Mouse (Mus musculus): ENCODE results near the gene Ms4a10. TPM values are rescaled to one million over a fixed set of nuclear protein-coding genes. Genes with fewer than 3 reads are reported as not detected.

Ms4a10 gene
- total and polyA plus RNA-seq, 3 experiments: not detected

- H3K36me3 ChIP-seq (ENCODE audit: control insufficient read depth in 1 of 2, insufficient read depth in 2 of 2, low read length in 2 of 2): no peaks in the 10 kb centered on the region
Observed at GRCm38 (mm10) chr19:10990751-10991150, 16.3 kb upstream of the Ms4a10 start.

GRCm38 (mm10) chr19:10988563-10988962, 14.1 kb upstream of the Ms4a10 start:
- no peak for DNase-seq (ENCODE audit: low read depth, low spot score)
- Histone ChIP-seq H3K79me2 (ENCODE audit: control insufficient read depth, insufficient read depth, low read length, poor library complexity) (no peaks in the 10 kb centered on the region), H3K4me1 (ENCODE audit: control insufficient read depth in 1 of 2, insufficient read depth in 2 of 2, low read length in 2 of 2) (no peaks in the 10 kb centered on the region), H3K4me3 (ENCODE audit: control insufficient read depth in 1 of 2, insufficient read depth in 1 of 2, low read depth in 2 of 2, low read length in 2 of 2) (no peak overlapping the region), H3K9ac (ENCODE audit: control insufficient read depth, low read depth, low read length, poor library complexity, severe bottlenecking) (no peak overlapping the region), H3K27me3 (ENCODE audit: control insufficient read depth in 1 of 2, insufficient read depth in 2 of 2, low read length in 2 of 2) (peaks cover 6 to 8% of the 10 kb centered on the region in 2 experiments), H3K27ac (ENCODE audit: control insufficient read depth, low read depth, low read length) (no peak overlapping the region), H3K9me3 (replicated peaks; ENCODE audit: insufficient read depth, low read length) (no peaks in the 10 kb centered on the region), H3K36me3 (ENCODE audit: control insufficient read depth in 1 of 2, insufficient read depth in 2 of 2, low read length in 2 of 2) (no peaks in the 10 kb centered on the region)
- TF ChIP-seq NELFE (IDR thresholded peaks at IDR 0.05; ENCODE audit: low read depth, low read length) (no peak), EP300 (IDR thresholded peaks at IDR 0.05; ENCODE audit: low read depth in 1 of 2, low read length in 2 of 2) (no peak), RAD21 (IDR thresholded peaks at IDR 0.05; ENCODE audit: low read depth, low read length) (no peak), POLR2AphosphoS5 (IDR thresholded peaks at IDR 0.05; ENCODE audit: borderline replicate concordance, low read depth, low read length) (no peak), MAFK (IDR thresholded peaks at IDR 0.05; ENCODE audit: borderline replicate concordance, low read depth, low read length) (no peak), POLR2A (IDR thresholded peaks at IDR 0.05; ENCODE audit: control insufficient read depth in 1 of 2, insufficient read depth in 1 of 2, low read depth in 1 of 2, low read length in 2 of 2, poor library complexity in 1 of 2) (no peak)

More at GRCm38 (mm10) chr19:10990751-10991150, 16.3 kb upstream of the Ms4a10 start:
- Histone ChIP-seq H3K27ac (ENCODE audit: control insufficient read depth, low read depth, low read length) (no peak overlapping the region), H3K9me3 (replicated peaks; ENCODE audit: insufficient read depth, low read length) (no peaks in the 10 kb centered on the region), H3K4me3 (ENCODE audit: control insufficient read depth in 1 of 2, insufficient read depth in 1 of 2, low read depth in 2 of 2, low read length in 2 of 2) (no peak overlapping the region), H3K9ac (ENCODE audit: control insufficient read depth, low read depth, low read length, poor library complexity, severe bottlenecking) (no peak overlapping the region), H3K4me1 (ENCODE audit: control insufficient read depth in 1 of 2, insufficient read depth in 2 of 2, low read length in 2 of 2) (no peaks in the 10 kb centered on the region), H3K27me3 (ENCODE audit: control insufficient read depth in 1 of 2, insufficient read depth in 2 of 2, low read length in 2 of 2) (peaks cover 8% of the 10 kb centered on the region in 2 experiments), H3K79me2 (ENCODE audit: control insufficient read depth, insufficient read depth, low read length, poor library complexity) (no peaks in the 10 kb centered on the region)
- DNase-seq (ENCODE audit: low read depth, low spot score): no peak
- TF ChIP-seq ELF1 (IDR thresholded peaks at IDR 0.05; ENCODE audit: low read depth, low read length) (no peak), MEF2A (IDR thresholded peaks at IDR 0.05; ENCODE audit: extremely low read depth, insufficient replicate concordance, low read depth, low read length, poor library complexity, severe bottlenecking) (no peak), JUND (IDR thresholded peaks at IDR 0.05; ENCODE audit: low read depth, low read length) (no peak), E2F4 (IDR thresholded peaks at IDR 0.05; ENCODE audit: borderline replicate concordance, low read depth, low read length) (no peak), ZNF384 (IDR thresholded peaks at IDR 0.05; ENCODE audit: low read depth, low read length) (no peak), MXI1 (IDR thresholded peaks at IDR 0.05; ENCODE audit: low read depth, low read length) (no peak), ETS1 (IDR thresholded peaks at IDR 0.05; ENCODE audit: low read depth, low read length) (no peak), MAFK (IDR thresholded peaks at IDR 0.05; ENCODE audit: borderline replicate concordance, low read depth, low read length) (no peak)

- Histone ChIP-seq H3K9ac (ENCODE audit: control insufficient read depth, low read depth, low read length, poor library complexity, severe bottlenecking) (no peak overlapping the region), H3K9me3 (replicated peaks; ENCODE audit: insufficient read depth, low read length) (no peaks in the 10 kb centered on the region), H3K27me3 (ENCODE audit: control insufficient read depth in 1 of 2, insufficient read depth in 2 of 2, low read length in 2 of 2) (peaks cover 5 to 8% of the 10 kb centered on the region in 2 experiments), H3K79me2 (ENCODE audit: control insufficient read depth, insufficient read depth, low read length, poor library complexity) (no peaks in the 10 kb centered on the region), H3K36me3 (ENCODE audit: control insufficient read depth in 1 of 2, insufficient read depth in 2 of 2, low read length in 2 of 2) (no peaks in the 10 kb centered on the region), H3K27ac (ENCODE audit: control insufficient read depth, low read depth, low read length) (no peak overlapping the region), H3K4me3 (ENCODE audit: control insufficient read depth in 1 of 2, insufficient read depth in 1 of 2, low read depth in 2 of 2, low read length in 2 of 2) (no peak overlapping the region), H3K4me1 (ENCODE audit: control insufficient read depth in 1 of 2, insufficient read depth in 2 of 2, low read length in 2 of 2) (no peaks in the 10 kb centered on the region)
- DNase-seq (ENCODE audit: low read depth, low spot score): no peak
- no peak for TF ChIP-seq USF1 (IDR thresholded peaks at IDR 0.05; ENCODE audit: low read depth, low read length)
- TF ChIP-seq MEF2A (IDR thresholded peaks at IDR 0.05; ENCODE audit: extremely low read depth, insufficient replicate concordance, low read depth, low read length, poor library complexity, severe bottlenecking): no peak
- TF ChIP-seq EP300 (IDR thresholded peaks at IDR 0.05; ENCODE audit: low read depth in 1 of 2, low read length in 2 of 2): no peak
- TF ChIP-seq USF2 (IDR thresholded peaks at IDR 0.05; ENCODE audit: borderline replicate concordance in 1 of 2, insufficient read depth in 1 of 2, low read depth in 1 of 2, low read length in 2 of 2): no peak
- no peak for TF ChIP-seq NELFE (IDR thresholded peaks at IDR 0.05; ENCODE audit: low read depth, low read length)
- no peak for TF ChIP-seq CTCF (IDR thresholded peaks at IDR 0.05 in 2 of 3, conservative IDR thresholded peaks at IDR 0.05 in 1 of 3; ENCODE audit: control insufficient read depth in 1 of 3, insufficient read depth in 1 of 3, low read depth in 2 of 3, low read length in 3 of 3, poor library complexity in 1 of 3, severe bottlenecking in 1 of 3)
- TF ChIP-seq E2F4 (IDR thresholded peaks at IDR 0.05; ENCODE audit: borderline replicate concordance, low read depth, low read length): no peak
- no peak for TF ChIP-seq CHD2 (IDR thresholded peaks at IDR 0.05; ENCODE audit: low read length)
- no peak for TF ChIP-seq POLR2A (IDR thresholded peaks at IDR 0.05; ENCODE audit: control insufficient read depth in 1 of 2, insufficient read depth in 1 of 2, low read depth in 1 of 2, low read length in 2 of 2, poor library complexity in 1 of 2)
- TF ChIP-seq ZMIZ1 (IDR thresholded peaks at IDR 0.05; ENCODE audit: low read depth, low read length): no peak
- no peak for TF ChIP-seq NRF1 (IDR thresholded peaks at IDR 0.05; ENCODE audit: insufficient read depth, low read depth, low read length, poor library complexity, severe bottlenecking)
- TF ChIP-seq ELF1 (IDR thresholded peaks at IDR 0.05; ENCODE audit: low read depth, low read length): no peak
- no peak for TF ChIP-seq MXI1 (IDR thresholded peaks at IDR 0.05; ENCODE audit: low read depth, low read length)
Observed at GRCm38 (mm10) chr19:10985889-10986288, 11.4 kb upstream of the Ms4a10 start.
